Mouse (Mus musculus) forebrain, embryonic 11.5 days (tissue): Measurements from ENCODE around the gene Sem1. TPM values are rescaled to one million over a fixed set of nuclear protein-coding genes. Genes with fewer than 3 reads are reported as not detected.
"Not testable (repeated sequence)": the region's sequence is repeated elsewhere in the genome, so short reads cannot be mapped to it uniquely, and the experiment has no call there.

ENCODE experiments used
- ATAC-seq: fragments of 200-750 bp; cut with Nextera tagmentation; replicated peaks from 2 replicates; pipeline ENCODE4 v1.8.0; 2017; ENCODE audit warnings: moderate TSS enrichment; ENCODE audit not compliant: low FRiP score
- DNase-seq: peaks from one replicate; pipeline ENCODE4 v3.0.0-alpha.2; 2017; ENCODE audit warnings: low spot score
- H3K27ac ChIP-seq: fragments of 300-500 bp; sonication (generic); 2 replicates; pipeline ENCODE4 v1.5.1; 2014; ENCODE audit warnings: low read depth, low read length
- H3K27me3 ChIP-seq: fragments of 300-500 bp; sonication (generic); 2 replicates; pipeline ENCODE4 v1.6.1; 2014; ENCODE audit warnings: mild to moderate bottlenecking, low read length, mixed read lengths; ENCODE audit not compliant: control insufficient read depth, insufficient read depth
- H3K36me3 ChIP-seq: fragments of 300-500 bp; sonication (generic); 2 replicates; pipeline ENCODE4 v1.6.1; 2014; ENCODE audit warnings: mild to moderate bottlenecking, low read length, moderate library complexity, mixed read lengths; ENCODE audit not compliant: control insufficient read depth, insufficient read depth
- H3K4me1 ChIP-seq: fragments of 300-500 bp; sonication (generic); replicated peaks from 2 replicates; pipeline ENCODE4 v1.6.1; 2014; ENCODE audit warnings: low read length, mixed read lengths; ENCODE audit not compliant: control insufficient read depth, insufficient read depth
- H3K4me2 ChIP-seq: fragments of 300-500 bp; sonication (generic); 2 replicates; pipeline ENCODE4 v1.6.1; 2014; ENCODE audit warnings: low read depth, mild to moderate bottlenecking, low read length, moderate library complexity, mixed read lengths; ENCODE audit not compliant: severe bottlenecking
- H3K4me3 ChIP-seq: fragments of 300-500 bp; sonication (generic); 2 replicates; pipeline ENCODE4 v1.5.1; 2014; ENCODE audit warnings: low read depth, low read length
- H3K9ac ChIP-seq: fragments of 300-500 bp; sonication (generic); 2 replicates; pipeline ENCODE4 v1.6.1; 2014; ENCODE audit warnings: low read length
- H3K9me3 ChIP-seq: fragments of 300-500 bp; sonication (generic); 2 replicates; pipeline ENCODE4 v1.6.1; 2016; ENCODE audit warnings: low read length, mixed read lengths; ENCODE audit not compliant: control insufficient read depth
- WGBS: fragments of 180-500 bp; shearing (Covaris S2); extraction: QIAGEN DNeasy Blood & Tissue Kit; methylation state at CpG from one replicate; pipeline ENCODE4 v1.1.7; 2014; 5-methylcytosine and 5-hydroxymethylcytosine counted together
- polyA plus RNA-seq: library from polyadenylated mRNA; unstranded; fragments of >200 nt; fragmentation: Nextera tagmentation; extraction: Ambion mirVana; gene quantifications from 2 replicates; pipeline ENCODE4 v1.2.1, GENCODE M21; 2014

The Sem1 gene
- polyA plus RNA-seq, 1 experiment from 2014 or later, result 263 TPM

DNA sequence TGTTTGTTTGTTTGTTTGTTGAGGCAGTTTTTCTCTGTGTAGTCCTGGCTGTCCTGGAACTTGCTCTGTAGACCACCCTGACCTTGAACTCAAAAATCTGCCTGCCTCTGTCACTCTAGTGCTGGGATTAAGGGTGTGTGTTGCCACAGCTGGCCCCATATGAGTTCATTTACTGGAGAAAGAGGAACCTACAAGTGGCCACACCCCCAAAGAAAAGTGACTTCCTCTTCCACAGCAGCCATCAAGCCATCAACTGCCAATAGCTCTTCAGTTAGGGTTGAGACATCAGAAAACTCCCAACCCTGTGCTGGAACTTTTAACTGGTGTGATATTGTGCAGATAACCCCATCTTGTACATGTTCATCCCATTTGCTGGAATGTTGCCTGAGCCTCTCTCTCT, 36.3 kb downstream of the Sem1 start:
- Histone ChIP-seq H3K27ac (no peak overlapping the region), H3K9me3 (no peaks in the 10 kb centered on the region), H3K27me3 (no peaks in the 10 kb centered on the region), H3K4me1 (no peaks in the 10 kb centered on the region), H3K4me3 (no peak overlapping the region), H3K36me3 (no peaks in the 10 kb centered on the region), H3K4me2 (no peak overlapping the region), H3K9ac (no peak overlapping the region)
- DNase-seq (no peak), ATAC-seq (no peak)

DNA sequence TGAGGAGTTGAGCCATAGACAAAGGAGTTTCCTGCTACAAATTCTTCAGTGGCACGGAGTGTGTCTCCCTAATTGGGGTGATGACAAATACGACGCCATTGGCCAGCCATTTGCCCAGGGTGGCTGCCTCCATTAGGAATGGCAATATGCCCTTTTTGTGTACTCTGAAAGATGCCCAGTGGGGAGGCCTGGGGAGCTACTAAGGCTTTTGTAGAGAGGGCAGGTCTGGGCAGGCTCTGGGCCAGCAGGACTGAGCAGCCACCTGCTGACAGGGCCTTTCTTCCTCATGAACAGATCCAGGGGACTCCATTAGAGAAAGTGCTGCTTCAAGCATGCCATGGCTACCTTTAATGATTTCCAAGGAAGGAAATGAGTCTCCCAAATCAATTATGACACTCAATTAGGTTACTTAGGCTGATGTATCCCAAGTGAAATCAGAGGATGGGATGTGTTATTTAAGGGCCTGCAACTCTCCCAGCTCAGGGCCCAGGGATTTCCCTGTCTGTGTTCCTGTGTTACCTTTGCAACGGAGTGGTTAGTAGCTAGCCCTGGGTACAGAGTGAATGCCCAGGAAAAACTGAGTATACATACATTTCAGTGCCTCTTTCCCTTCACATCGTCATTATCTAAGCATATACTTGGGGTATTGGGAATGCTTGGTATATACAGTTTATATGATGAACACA, 41.5 kb downstream of the Sem1 start:
- Histone ChIP-seq H3K27ac (no peak overlapping the region), H3K4me2 (no peak overlapping the region), H3K4me1 (no peaks in the 10 kb centered on the region), H3K4me3 (no peak overlapping the region), H3K9ac (no peak overlapping the region), H3K9me3 (no peaks in the 10 kb centered on the region), H3K27me3 (no peaks in the 10 kb centered on the region), H3K36me3 (no peaks in the 10 kb centered on the region)
- ATAC-seq (peak; percentile 92), DNase-seq (peak; percentile 70)
- 20% methylated on average over 5 of the region's 5 CpGs for WGBS

DNA sequence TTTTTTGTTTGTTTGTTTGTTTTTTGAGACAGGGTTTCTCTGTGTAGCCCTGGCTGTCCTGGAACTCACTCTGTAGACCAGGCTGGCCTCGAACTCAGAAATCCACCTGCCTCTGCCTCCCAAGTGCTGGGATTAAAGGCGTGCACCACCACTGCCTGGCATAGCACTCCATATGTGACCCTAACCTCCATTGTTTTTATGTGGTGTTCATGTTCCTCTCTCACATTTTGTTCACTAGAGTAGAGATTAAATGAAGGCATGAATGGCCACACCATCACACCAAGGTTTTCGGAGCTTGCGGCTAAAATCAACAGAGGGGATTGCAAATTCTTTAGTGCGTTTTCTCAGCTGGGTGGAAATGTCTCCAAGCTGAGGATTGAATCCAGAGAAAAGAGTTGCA, 42.1 kb downstream of the Sem1 start:
- H3K4me2 ChIP-seq, H3K4me1 ChIP-seq, H3K27ac ChIP-seq, H3K9ac ChIP-seq, H3K9me3 ChIP-seq, H3K4me3 ChIP-seq, DNase-seq, H3K36me3 ChIP-seq, H3K27me3 ChIP-seq: not testable (repeated sequence)
- WGBS, result 46% methylated on average over 5 of the region's 5 CpGs
- ATAC-seq, result peak; percentile 51; the same call in 1 of the 2 replicates
